Mouse (Mus musculus) heart, adult 2 months (tissue): ENCODE data around the gene Slc2a12. TPM values are rescaled to one million over a fixed set of nuclear protein-coding genes. Genes with fewer than 3 reads are reported as not detected.
A peak's percentile ranks its signal among the peaks of the same experiment; 100 is the strongest.

ENCODE experiments used
- DNase-seq, 2 experiments: peaks; one replicate each; pipeline ENCODE4 v3.0.0; 2021
- H3K27ac ChIP-seq: fragments of 200-600 bp; 2 replicates; pipeline ENCODE4 v1.8.1; 2022
- H3K27me3 ChIP-seq: fragments of 200-500 bp; 2 replicates; pipeline ENCODE4 v1.6.1; 2012; ENCODE audit warnings: mild to moderate bottlenecking, low read length, inconsistent platforms, mixed read lengths; ENCODE audit not compliant: control insufficient read depth, insufficient read depth
- H3K36me3 ChIP-seq: fragments of 200-500 bp; 2 replicates; pipeline ENCODE4 v1.6.1; 2012; ENCODE audit warnings: low read length, inconsistent platforms; ENCODE audit not compliant: control insufficient read depth, insufficient read depth
- H3K4me1 ChIP-seq: fragments of 200-500 bp; 2 replicates; pipeline ENCODE4 v1.6.1; 2011; ENCODE audit warnings: low read length; ENCODE audit not compliant: control insufficient read depth, insufficient read depth
- H3K4me3 ChIP-seq: fragments of 200-600 bp; 2 replicates; pipeline ENCODE4 v1.8.1; 2022
- H3K79me2 ChIP-seq: fragments of 200-500 bp; replicated peaks from 2 replicates; pipeline ENCODE4 v1.6.1; 2012; ENCODE audit warnings: mild to moderate bottlenecking, inconsistent platforms, low read length, moderate library complexity, mixed read lengths; ENCODE audit not compliant: control insufficient read depth, insufficient read depth
- H3K9ac ChIP-seq: fragments of 200-500 bp; 2 replicates; pipeline ENCODE4 v1.6.1; 2012; ENCODE audit warnings: low read depth, mild to moderate bottlenecking, control low read depth, inconsistent platforms, low read length, mixed read lengths
- CTCF ChIP-seq: fragments of 200-600 bp; IDR thresholded peaks from 2 replicates; pipeline ENCODE4 v1.8.1; 2022; ENCODE audit warnings: antibody characterized with exemption, mild to moderate bottlenecking, moderate library complexity
- EP300 ChIP-seq: fragments of 200-500 bp; IDR thresholded peaks from 2 replicates; pipeline ENCODE4 v1.6.1; 2011; ENCODE audit warnings: low read depth, low read length, control low read depth; ENCODE audit not compliant: insufficient read depth
- POLR2A ChIP-seq: fragments of 200-500 bp; IDR thresholded peaks from 2 replicates; pipeline ENCODE4 v1.6.1; 2011; ENCODE audit warnings: mild to moderate bottlenecking, low read depth, low read length, control low read depth; ENCODE audit not compliant: insufficient read depth
- WGBS: fragments of 180-500 bp; shearing (Covaris S2); methylation state at CpG from one replicate; pipeline ENCODE4 v1.1.7; 2018; 5-methylcytosine and 5-hydroxymethylcytosine counted together
- intact Hi-C: fragments of 180-260 bp; cut with DNase I; formaldehyde crosslinking; loops from one replicate; pipeline ENCODE4 v1.15.1; 2025
- polyA plus RNA-seq: library from polyadenylated mRNA; depleted of rRNA; stranded (reverse); fragments of >200 nt; gene quantifications from 2 replicates; pipeline ENCODE4 v1.2.3, GENCODE M21; 2012
- total RNA-seq, 2 experiments: library from RNA; stranded (reverse); gene quantifications; 2 replicates each; pipeline ENCODE4 v1.2.3; 2021

Gene Slc2a12
- total and polyA plus RNA-seq, 3 experiments: 5.0 to 15.7 (median 12.7) TPM

GRCm38 (mm10) chr10:22675848-22676630, 31.2 kb downstream of the Slc2a12 start:
- Histone ChIP-seq H3K36me3 (no peaks in the 10 kb centered on the region; the same call in 1 of the 2 replicates), H3K4me3 (no peak overlapping the region), H3K4me1 (no peaks in the 10 kb centered on the region; the same call in 1 of the 2 replicates), H3K9ac (no peak overlapping the region), H3K27ac (peak overlapping the region; percentile 41), H3K27me3 (no peaks in the 10 kb centered on the region), H3K79me2 (no peaks in the 10 kb centered on the region)
- intact Hi-C loops: no loop called here
- TF ChIP-seq POLR2A (no peak), CTCF (no peak), EP300 (no peak)
- DNase-seq: peak in 1 of 2 experiments; percentile 24
- WGBS: 68% methylated on average over 13 of the region's 13 CpGs

DNA sequence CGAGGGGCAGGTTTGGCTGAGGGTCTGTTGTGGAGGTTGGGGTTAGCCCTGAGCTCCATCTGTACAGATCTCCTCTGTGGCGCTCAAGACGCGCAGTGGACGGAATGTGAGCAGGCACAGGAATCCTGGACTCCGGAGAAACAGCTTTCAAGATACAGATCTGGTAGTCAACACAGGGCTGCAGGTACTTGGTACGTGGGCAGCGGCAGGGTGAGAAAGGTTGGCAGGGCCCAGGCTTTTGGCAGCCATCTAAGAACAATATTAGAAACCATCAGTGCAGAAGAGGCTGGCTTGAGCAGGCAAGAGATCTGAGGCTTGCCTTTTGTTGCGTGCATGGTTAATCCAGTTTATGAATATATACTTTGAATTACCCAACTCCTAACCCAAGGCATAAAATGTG, 51.4 kb downstream of the Slc2a12 start:
- Histone ChIP-seq H3K4me1 (peaks cover 16% of the 10 kb centered on the region), H3K9ac (no peak overlapping the region), H3K27ac (no peak overlapping the region), H3K79me2 (no peaks in the 10 kb centered on the region), H3K36me3 (peaks cover 2% of the 10 kb centered on the region), H3K27me3 (no peaks in the 10 kb centered on the region), H3K4me3 (no peak overlapping the region)
- WGBS: 90% methylated on average over 9 of the region's 9 CpGs
- TF ChIP-seq EP300 (no peak), CTCF (no peak), POLR2A (no peak)
- intact Hi-C loops: no loop called here
- no peak for DNase-seq

DNA sequence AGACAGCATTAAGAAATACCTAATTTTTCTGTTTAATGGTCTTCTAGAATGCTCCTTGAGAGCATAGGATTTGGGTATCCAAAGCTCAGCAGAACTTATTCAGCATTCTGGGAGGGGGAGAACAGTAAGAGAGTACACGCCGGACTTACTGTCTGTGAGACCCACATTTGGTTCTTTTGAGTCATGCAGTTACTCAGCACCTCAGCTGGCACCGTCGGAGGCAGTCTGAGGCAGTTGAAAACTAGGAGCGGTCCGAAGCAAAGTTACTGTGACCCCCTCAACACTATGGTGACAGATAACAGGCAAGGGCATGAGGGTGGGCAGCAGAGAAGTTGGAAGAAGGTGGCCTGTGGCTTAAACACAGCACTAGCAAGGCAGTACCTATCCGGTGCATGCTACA, 52.1 kb downstream of the Slc2a12 start:
- no peak overlapping the region for H3K4me3 ChIP-seq
- peaks cover 5% of the 10 kb centered on the region for H3K36me3 ChIP-seq
- DNase-seq: no peak
- intact Hi-C loops: no loop called here
- H3K27ac ChIP-seq: no peak overlapping the region
- H3K4me1 ChIP-seq: peaks cover 18% of the 10 kb centered on the region
- no peak overlapping the region for H3K9ac ChIP-seq
- no peaks in the 10 kb centered on the region for H3K27me3 ChIP-seq
- WGBS: 75% methylated on average over 7 of the region's 7 CpGs
- no peak for TF ChIP-seq CTCF
- no peak for TF ChIP-seq EP300
- TF ChIP-seq POLR2A: no peak
- no peaks in the 10 kb centered on the region for H3K79me2 ChIP-seq

GRCm38 (mm10) chr10:22698158-22698953, 53.5 kb downstream of the Slc2a12 start:
- H3K27me3 ChIP-seq: no peaks in the 10 kb centered on the region
- 85% methylated on average over 9 of the region's 9 CpGs for WGBS
- no peak overlapping the region for H3K27ac ChIP-seq
- DNase-seq: no peak
- intact Hi-C loops: no loop called here
- peaks cover 5% of the 10 kb centered on the region for H3K36me3 ChIP-seq
- no peaks in the 10 kb centered on the region for H3K79me2 ChIP-seq
- H3K4me1 ChIP-seq: peaks cover 18% of the 10 kb centered on the region
- no peak overlapping the region for H3K9ac ChIP-seq
- H3K4me3 ChIP-seq: no peak overlapping the region
- no peak for TF ChIP-seq CTCF
- no peak for TF ChIP-seq POLR2A
- TF ChIP-seq EP300: no peak

GRCm38 (mm10) chr10:22699487-22700335, 54.9 kb downstream of the Slc2a12 start:
- Histone ChIP-seq H3K27ac (no peak overlapping the region), H3K4me3 (no peak overlapping the region)

More at GRCm38 (mm10) chr10:22699487-22700335, 54.9 kb downstream of the Slc2a12 start:
- Histone ChIP-seq H3K36me3 (peaks cover 5% of the 10 kb centered on the region), H3K9ac (no peak overlapping the region), H3K27me3 (no peaks in the 10 kb centered on the region), H3K79me2 (no peaks in the 10 kb centered on the region), H3K4me1 (peaks cover 18% of the 10 kb centered on the region)
- 68% methylated on average over 19 of the region's 19 CpGs for whole genome bisulfite sequencing
- TF ChIP-seq CTCF (no peak), POLR2A (no peak), EP300 (no peak)
- intact Hi-C loops: no loop called here
- DNase-seq: peak in 1 of 2 experiments; percentile 34
